Mouse (Mus musculus): Measurements from ENCODE around the gene Rps11. TPM values are rescaled to one million over a fixed set of nuclear protein-coding genes. Genes with fewer than 3 reads are reported as not detected.

Gene Rps11
- total RNA-seq, 1 experiment: 1,746 TPM

DNA sequence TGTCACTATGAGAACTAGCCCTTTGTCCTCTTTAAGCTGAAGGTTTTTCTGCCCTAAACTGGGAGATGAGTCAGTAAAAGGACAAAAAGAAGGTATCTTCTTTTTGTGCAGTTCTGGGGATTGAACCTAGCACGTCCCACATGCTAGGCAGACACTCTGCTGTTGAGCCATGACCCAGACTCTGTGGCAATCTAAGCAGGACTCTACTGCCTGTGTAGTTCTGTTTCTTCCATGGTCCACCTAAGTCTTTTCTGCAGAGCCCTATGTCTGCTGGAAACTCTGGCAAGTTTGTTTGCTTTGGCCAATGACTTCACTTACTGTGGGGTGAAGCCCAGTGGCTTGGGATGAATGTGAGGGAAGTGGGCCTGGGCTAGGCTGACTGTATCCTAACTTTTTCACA, 14.2 kb upstream of the Rps11 start:
- Histone ChIP-seq H3K27ac (ENCODE audit: insufficient read depth, low read depth, low read length, poor library complexity, severe bottlenecking) (no peak overlapping the region), H3K4me1 (ENCODE audit: control insufficient read depth in 2 of 2, insufficient read depth in 2 of 2, low read length in 2 of 2, poor library complexity in 1 of 2) (peaks cover 0 to 11% of the 10 kb centered on the region in 2 experiments; a peak in 1 of 4 replicates), H3K9me3 (ENCODE audit: control insufficient read depth, insufficient read depth, low read depth, low read length) (no peaks in the 10 kb centered on the region), H3K9ac (ENCODE audit: insufficient read depth, low read depth, low read length, poor library complexity, severe bottlenecking) (no peak overlapping the region), H3K36me3 (ENCODE audit: control insufficient read depth, insufficient read depth, low read length, poor library complexity, severe bottlenecking) (peaks cover 19% of the 10 kb centered on the region), H3K4me3 (ENCODE audit: insufficient read depth in 1 of 2, low read depth in 1 of 2, low read length in 2 of 2, poor library complexity in 1 of 2, severe bottlenecking in 1 of 2) (no peak overlapping the region)
- no peak for DNase-seq (ENCODE audit: low read depth, low spot score)
- TF ChIP-seq ZNF384 (IDR thresholded peaks at IDR 0.05; ENCODE audit: low read depth, low read length): no peak
- TF ChIP-seq ZC3H11A (IDR thresholded peaks at IDR 0.05; ENCODE audit: borderline replicate concordance, low read depth, low read length): no peak
- TF ChIP-seq CHD2 (IDR thresholded peaks at IDR 0.05; ENCODE audit: low read depth, low read length): no peak
- in situ Hi-C loops (cut with MboI; ENCODE audit: low sequenced_read_pairs in 2 of 2, unreplicated experiment in 2 of 2): no loop called here

DNA sequence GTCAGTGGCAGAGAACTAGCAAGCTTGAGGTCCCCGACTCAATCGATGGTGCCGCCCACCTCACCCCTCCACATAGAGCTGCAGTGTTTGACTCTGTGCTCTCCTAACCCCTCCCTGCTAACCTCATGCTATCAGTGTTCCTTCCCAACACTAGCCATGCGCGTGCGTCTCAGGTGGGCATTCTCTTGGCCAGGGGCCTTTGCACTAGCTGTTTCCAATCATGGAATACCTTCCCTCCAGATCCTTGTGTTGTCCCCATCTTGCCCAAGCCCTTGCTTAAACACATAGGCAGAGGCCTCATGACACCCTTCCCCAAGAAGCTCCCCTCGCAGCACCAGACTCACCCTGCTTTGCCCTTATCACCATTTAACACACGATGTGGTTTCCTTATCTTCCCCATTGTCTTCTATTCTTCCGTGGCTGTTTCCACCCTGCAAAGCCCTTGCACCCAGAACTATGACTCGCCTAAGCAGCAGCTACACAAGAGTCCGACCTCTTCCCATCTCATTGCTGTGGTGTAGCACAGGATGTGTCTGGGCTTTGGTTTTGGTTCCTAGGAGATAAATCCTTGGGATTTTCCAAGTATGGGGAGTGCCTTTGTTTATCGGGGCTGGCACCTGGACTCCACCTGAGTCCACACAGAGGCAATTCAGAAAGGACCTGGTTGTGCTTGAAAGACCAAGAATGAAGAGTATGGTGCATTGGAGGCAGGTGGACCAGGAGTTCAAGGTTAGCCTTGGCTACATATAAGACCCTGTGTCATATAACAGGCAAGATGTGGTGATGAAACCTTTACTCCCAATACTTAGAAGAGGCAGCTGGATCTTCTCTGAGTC, 13.2 kb upstream of the Rps11 start:
- no peak for DNase-seq (ENCODE audit: low read depth, low spot score)
- in situ Hi-C loops (cut with MboI; ENCODE audit: low sequenced_read_pairs in 2 of 2, unreplicated experiment in 2 of 2): no loop called here
- H3K4me1 ChIP-seq (ENCODE audit: control insufficient read depth in 2 of 2, insufficient read depth in 2 of 2, low read length in 2 of 2, poor library complexity in 1 of 2): peaks cover 0 to 11% of the 10 kb centered on the region in 2 experiments; a peak in 1 of 4 replicates
- no peak overlapping the region for H3K27ac ChIP-seq (ENCODE audit: insufficient read depth, low read depth, low read length, poor library complexity, severe bottlenecking)
- no peaks in the 10 kb centered on the region for H3K9me3 ChIP-seq (ENCODE audit: control insufficient read depth, insufficient read depth, low read depth, low read length)
- H3K4me3 ChIP-seq (ENCODE audit: insufficient read depth in 1 of 2, low read depth in 1 of 2, low read length in 2 of 2, poor library complexity in 1 of 2, severe bottlenecking in 1 of 2): no peak overlapping the region
- H3K36me3 ChIP-seq (ENCODE audit: control insufficient read depth, insufficient read depth, low read length, poor library complexity, severe bottlenecking): peaks cover 10% of the 10 kb centered on the region
- TF ChIP-seq HCFC1 (IDR thresholded peaks at IDR 0.05; ENCODE audit: borderline replicate concordance, insufficient read depth, low read length): no peak
- no peak for TF ChIP-seq ZNF384 (IDR thresholded peaks at IDR 0.05; ENCODE audit: low read depth, low read length)
- TF ChIP-seq ZC3H11A (IDR thresholded peaks at IDR 0.05; ENCODE audit: borderline replicate concordance, low read depth, low read length): no peak
- no peak for TF ChIP-seq CHD2 (IDR thresholded peaks at IDR 0.05; ENCODE audit: low read depth, low read length)
- no peak for TF ChIP-seq MAFK (IDR thresholded peaks at IDR 0.05; ENCODE audit: insufficient read depth, low read depth, low read length)
- no peak overlapping the region for H3K9ac ChIP-seq (ENCODE audit: insufficient read depth, low read depth, low read length, poor library complexity, severe bottlenecking)

DNA sequence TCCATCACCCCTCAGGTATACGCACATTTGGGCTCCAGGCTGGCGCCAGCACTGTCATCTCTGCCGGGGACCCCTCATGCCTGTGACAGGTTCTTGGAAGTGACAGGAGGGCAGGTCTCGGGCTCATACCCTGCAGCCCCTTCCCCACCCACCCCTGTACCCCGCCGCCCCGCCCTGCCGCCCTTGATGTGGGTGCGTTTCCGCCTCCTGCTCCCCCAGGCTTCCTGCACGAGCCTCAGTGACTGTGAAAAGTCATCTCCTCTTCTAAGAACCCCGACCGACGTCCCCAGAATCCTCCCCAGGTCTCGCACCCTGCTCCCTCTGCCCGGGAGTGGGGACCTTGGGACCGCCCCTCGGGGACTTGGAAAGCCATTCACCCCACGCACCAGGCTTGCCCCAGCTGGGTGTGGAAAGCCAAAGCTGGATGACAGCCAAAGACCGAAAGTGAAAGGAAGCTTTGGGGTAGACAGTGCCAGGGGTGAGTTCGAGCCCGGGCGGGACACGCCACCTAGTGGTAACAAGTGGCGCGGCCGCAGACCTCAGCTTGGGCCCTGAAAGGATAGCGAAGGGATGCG, 11.8 kb upstream of the Rps11 start, which contains the start of the genes Gm45713 and Flt3l:
Gene Gm45713, minus strand, starts transcription at position 239 of the 575 bp plus-strand sequence.
Gene Flt3l, minus strand, starts transcription at position 440 of the 575 bp plus-strand sequence.
- peak; percentile 63 for DNase-seq (ENCODE audit: low read depth, low spot score)
- Histone ChIP-seq H3K9ac (ENCODE audit: insufficient read depth, low read depth, low read length, poor library complexity, severe bottlenecking) (peak within 1 kb of the TSS; percentile 55; the same call in 1 of the 2 replicates), H3K4me3 (ENCODE audit: insufficient read depth in 1 of 2, low read depth in 1 of 2, low read length in 2 of 2, poor library complexity in 1 of 2, severe bottlenecking in 1 of 2) (peak within 1 kb of the TSS; percentile 38 to 56; a peak in 3 of 4 replicates), H3K36me3 (ENCODE audit: control insufficient read depth, insufficient read depth, low read length, poor library complexity, severe bottlenecking) (no peaks in the 10 kb centered on the region), H3K27ac (ENCODE audit: insufficient read depth, low read depth, low read length, poor library complexity, severe bottlenecking) (no peak within 1 kb of the TSS), H3K4me1 (ENCODE audit: control insufficient read depth in 2 of 2, insufficient read depth in 2 of 2, low read length in 2 of 2, poor library complexity in 1 of 2) (peaks cover 0 to 18% of the 10 kb centered on the region in 2 experiments; a peak in 1 of 4 replicates), H3K9me3 (ENCODE audit: control insufficient read depth, insufficient read depth, low read depth, low read length) (no peaks in the 10 kb centered on the region)
- in situ Hi-C loops (cut with MboI; ENCODE audit: low sequenced_read_pairs in 2 of 2, unreplicated experiment in 2 of 2): no loop called here
- TF ChIP-seq HCFC1 (IDR thresholded peaks at IDR 0.05; ENCODE audit: borderline replicate concordance, insufficient read depth, low read length) (no peak), MAFK (IDR thresholded peaks at IDR 0.05; ENCODE audit: insufficient read depth, low read depth, low read length) (no peak), ZNF384 (IDR thresholded peaks at IDR 0.05; ENCODE audit: low read depth, low read length) (no peak), ZC3H11A (IDR thresholded peaks at IDR 0.05; ENCODE audit: borderline replicate concordance, low read depth, low read length) (peak; percentile 42; the same call in 1 of the 2 replicates), CHD2 (IDR thresholded peaks at IDR 0.05; ENCODE audit: low read depth, low read length) (no peak)

DNA sequence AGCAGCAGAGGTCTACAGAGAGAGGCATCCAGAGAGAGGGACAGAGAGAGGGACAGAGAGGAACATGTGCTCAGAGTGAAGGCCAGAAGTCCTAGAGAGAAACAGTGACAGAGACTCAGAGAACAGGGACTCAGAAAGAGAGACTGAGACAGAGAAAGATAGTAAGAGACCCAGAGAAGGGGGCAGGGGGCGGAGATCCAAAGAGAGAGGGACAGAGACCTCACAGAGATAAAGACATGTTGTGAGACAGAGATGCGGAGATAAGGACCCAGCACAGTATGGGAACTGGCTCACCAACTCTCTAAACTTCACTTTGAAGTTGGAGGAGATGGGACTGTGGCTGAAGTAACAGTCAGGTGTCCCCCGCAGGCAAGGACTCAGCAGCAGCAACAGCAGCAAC, 11.1 kb upstream of the Rps11 start:
- no peak for TF ChIP-seq ZNF384 (IDR thresholded peaks at IDR 0.05; ENCODE audit: low read depth, low read length)
- Histone ChIP-seq H3K4me3 (ENCODE audit: insufficient read depth in 1 of 2, low read depth in 1 of 2, low read length in 2 of 2, poor library complexity in 1 of 2, severe bottlenecking in 1 of 2) (no peak overlapping the region), H3K27ac (ENCODE audit: insufficient read depth, low read depth, low read length, poor library complexity, severe bottlenecking) (no peak overlapping the region), H3K9ac (ENCODE audit: insufficient read depth, low read depth, low read length, poor library complexity, severe bottlenecking) (no peak overlapping the region), H3K9me3 (ENCODE audit: control insufficient read depth, insufficient read depth, low read depth, low read length) (no peaks in the 10 kb centered on the region), H3K36me3 (ENCODE audit: control insufficient read depth, insufficient read depth, low read length, poor library complexity, severe bottlenecking) (no peaks in the 10 kb centered on the region), H3K4me1 (ENCODE audit: control insufficient read depth in 2 of 2, insufficient read depth in 2 of 2, low read length in 2 of 2, poor library complexity in 1 of 2) (peaks cover 0 to 20% of the 10 kb centered on the region in 2 experiments; a peak in 1 of 4 replicates)
- DNase-seq (ENCODE audit: low read depth, low spot score): no peak
- in situ Hi-C loops (cut with MboI; ENCODE audit: low sequenced_read_pairs in 2 of 2, unreplicated experiment in 2 of 2): no loop called here

Data from ES-E14 (cell line).